Mouse (Mus musculus) stomach, postnatal 0 days (tissue): ENCODE results near the gene Nrbp1.

Experiments
- CTCF ChIP-seq: IDR thresholded peaks from 2 replicates; pipeline ENCODE4 v1.5.1; 2016; ENCODE audit warnings: antibody characterized with exemption, low read depth, mild to moderate bottlenecking, moderate library complexity
- EP300 ChIP-seq: optimal IDR thresholded peaks from 2 replicates; pipeline ENCODE3; 2016; ENCODE audit warnings: antibody characterized with exemption

DNA sequence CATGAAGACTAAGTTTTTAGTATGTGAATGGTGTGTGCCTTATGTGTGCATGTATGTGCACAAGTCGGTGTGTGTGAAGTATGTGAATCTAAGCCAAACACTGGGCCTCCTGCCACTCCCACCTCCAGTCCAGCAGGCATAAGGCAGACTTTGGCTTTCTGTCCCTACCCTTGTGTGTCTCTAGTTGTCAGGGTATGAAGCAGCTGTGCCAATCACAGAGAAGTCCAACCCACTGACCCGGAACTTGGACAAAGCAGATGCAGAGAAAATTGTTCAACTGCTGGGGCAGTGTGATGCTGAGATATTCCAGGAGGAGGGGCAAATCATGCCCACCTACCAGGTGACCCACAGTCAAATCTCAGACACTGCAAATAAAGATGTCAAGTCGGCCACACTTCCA is 57.3 kb downstream of the Nrbp1 start:
- TF ChIP-seq CTCF (no peak), EP300 (no peak)
